Mouse (Mus musculus) myocyte (in vitro differentiated cells): ENCODE measurements at regions not wholly inside any gene's neighbourhood (a gene's known extent, or its start where the extent isn't known, plus 50 kb on each side); places are given as distances from the start of the nearest gene placed in this dataset.

Experiments used
- H3K27me3 ChIP-seq: one replicate; pipeline ENCODE4 v1.6.1; 2011; ENCODE audit not compliant: control insufficient read depth, insufficient read depth, insufficient read length
- H3K36me3 ChIP-seq: one replicate; pipeline ENCODE4 v1.6.1; 2011; ENCODE audit not compliant: control insufficient read depth, insufficient read depth
- H3K4me2 ChIP-seq: one replicate; pipeline ENCODE4 v1.6.1; 2011; ENCODE audit warnings: low read depth, control low read depth
- H3K4me3 ChIP-seq: one replicate; pipeline ENCODE4 v1.5.1; 2011; ENCODE audit warnings: mild to moderate bottlenecking, control low read depth, moderate library complexity
- H3K79me2 ChIP-seq: one replicate; pipeline ENCODE4 v1.6.1; 2011; ENCODE audit not compliant: control insufficient read depth, insufficient read depth
- H3ac ChIP-seq: one replicate; pipeline ENCODE4 v1.6.1; 2011; ENCODE audit not compliant: control insufficient read depth, insufficient read length
- CEBPB ChIP-seq: IDR thresholded peaks from 2 replicates; pipeline ENCODE4 v1.6.1; 2011; ENCODE audit warnings: mild to moderate bottlenecking, moderate library complexity; ENCODE audit not compliant: poor library complexity, insufficient read depth, severe bottlenecking
- E2F4 ChIP-seq: IDR thresholded peaks from one replicate; pipeline ENCODE4 v1.6.1; 2011; ENCODE audit warnings: mild to moderate bottlenecking, control low read depth, moderate library complexity; ENCODE audit not compliant: insufficient read depth
- MAX ChIP-seq: IDR thresholded peaks from one replicate; pipeline ENCODE4 v1.6.1; 2011; ENCODE audit warnings: low read depth, mild to moderate bottlenecking, control low read depth
- MYOD1 ChIP-seq, 3 experiments: IDR thresholded peaks; one replicate each; pipeline ENCODE4 v1.6.1; 2011; ENCODE audit warnings: control low read depth in 2 of 3, low read depth in 2 of 3, mild to moderate bottlenecking in 2 of 3, moderate library complexity in 1 of 3; ENCODE audit not compliant: insufficient read length in 2 of 3, control insufficient read depth in 1 of 3
- MYOG ChIP-seq, 3 experiments: IDR thresholded peaks; one replicate each; pipeline ENCODE4 v1.6.1; 2011; ENCODE audit warnings: control low read depth in 2 of 3, low read depth in 2 of 3, mild to moderate bottlenecking in 2 of 3; ENCODE audit not compliant: insufficient read length in 2 of 3, control insufficient read depth in 1 of 3, insufficient read depth in 1 of 3
- POLR2A ChIP-seq: IDR thresholded peaks from one replicate; pipeline ENCODE4 v1.6.1; 2011; ENCODE audit warnings: low read depth, mild to moderate bottlenecking, control low read depth, moderate library complexity; ENCODE audit not compliant: insufficient read length
- POLR2AphosphoS2 ChIP-seq: IDR thresholded peaks from one replicate; pipeline ENCODE4 v1.6.1; 2011; ENCODE audit warnings: low read depth, control low read depth; ENCODE audit not compliant: insufficient read length
- REST ChIP-seq: IDR thresholded peaks from one replicate; pipeline ENCODE4 v1.6.1; 2011; ENCODE audit warnings: mild to moderate bottlenecking, control low read depth, moderate library complexity; ENCODE audit not compliant: insufficient read depth, insufficient read length
- SRF ChIP-seq: IDR thresholded peaks from one replicate; pipeline ENCODE4 v1.6.1; 2011; ENCODE audit warnings: low read depth; ENCODE audit not compliant: control insufficient read depth, insufficient read length
- TCF12 ChIP-seq: IDR thresholded peaks from one replicate; pipeline ENCODE4 v1.6.1; 2011; ENCODE audit warnings: mild to moderate bottlenecking, control low read depth; ENCODE audit not compliant: poor library complexity, insufficient read depth, severe bottlenecking
- TCF3 ChIP-seq: IDR thresholded peaks from one replicate; pipeline ENCODE4 v1.6.1; 2011; ENCODE audit warnings: low read depth, control low read depth; ENCODE audit not compliant: insufficient read length
- USF1 ChIP-seq: IDR thresholded peaks from one replicate; pipeline ENCODE4 v1.6.1; 2011; ENCODE audit warnings: low read depth, mild to moderate bottlenecking, control low read depth, moderate library complexity

- peak overlapping the region; percentile 67 for H3K4me2 ChIP-seq
- H3K36me3 ChIP-seq, result no peaks in the 10 kb centered on the region
- H3K4me3 ChIP-seq, result no peak overlapping the region
- H3ac ChIP-seq, result no peak overlapping the region
- no peaks in the 10 kb centered on the region for H3K79me2 ChIP-seq
- TF ChIP-seq REST (no peak), E2F4 (no peak), CEBPB (no peak), MYOG (IDR thresholded peaks at IDR 0.05; ENCODE audit: control insufficient read depth in 1 of 3, insufficient read depth in 1 of 3, insufficient read length in 2 of 3, low read depth in 2 of 3) (peak in 1 of 3 experiments; percentile 15), USF1 (no peak), MAX (no peak), MYOD1 (IDR thresholded peaks at IDR 0.05; ENCODE audit: control insufficient read depth in 1 of 3, insufficient read length in 2 of 3, low read depth in 2 of 3) (peak in 2 of 3 experiments; percentile 31 to 52)
- no peaks in the 10 kb centered on the region for H3K27me3 ChIP-seq
Measured at GRCm38 (mm10) chr10:118990500-118990899, 120.5 kb upstream of the Dyrk2 start.

DNA sequence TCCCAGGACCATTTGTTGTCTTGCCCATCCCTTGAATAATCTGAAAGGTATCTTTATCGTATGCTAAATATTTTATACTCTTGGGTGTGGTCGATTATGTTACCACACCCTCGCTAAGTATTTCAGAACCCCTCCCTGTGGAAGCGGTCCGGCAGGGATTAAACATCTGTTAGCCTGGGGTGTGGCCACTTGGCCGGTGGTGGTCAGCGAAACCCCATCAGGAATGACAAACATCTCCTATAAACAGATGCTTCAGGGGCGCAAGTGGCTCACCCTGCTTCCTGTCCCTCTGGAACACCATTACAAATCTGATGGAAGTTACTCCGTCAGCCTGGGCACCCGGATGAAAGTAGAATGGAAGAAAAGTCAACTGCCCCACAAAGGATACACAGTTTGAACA, 119.8 kb upstream of the Dyrk2 start:
- no peak overlapping the region for H3ac ChIP-seq
- H3K36me3 ChIP-seq, result no peaks in the 10 kb centered on the region
- H3K79me2 ChIP-seq, result no peaks in the 10 kb centered on the region
- TF ChIP-seq POLR2A (no peak), MYOD1 (IDR thresholded peaks at IDR 0.05; ENCODE audit: control insufficient read depth in 1 of 3, insufficient read length in 2 of 3, low read depth in 2 of 3) (peak; percentile 39 to 95 (median 91)), TCF3 (peak; percentile 78), USF1 (no peak), MAX (no peak), POLR2AphosphoS2 (no peak), TCF12 (peak; percentile 91), CEBPB (no peak; the same call in 1 of the 2 replicates), E2F4 (no peak), MYOG (IDR thresholded peaks at IDR 0.05; ENCODE audit: control insufficient read depth in 1 of 3, insufficient read depth in 1 of 3, insufficient read length in 2 of 3, low read depth in 2 of 3) (peak; percentile 74 to 95 (median 88)), SRF (no peak), REST (no peak)
- peak overlapping the region; percentile 67 for H3K4me2 ChIP-seq
- H3K27me3 ChIP-seq, result no peaks in the 10 kb centered on the region
- no peak overlapping the region for H3K4me3 ChIP-seq

- no peaks in the 10 kb centered on the region for H3K27me3 ChIP-seq
- H3K36me3 ChIP-seq, result no peaks in the 10 kb centered on the region
- H3K79me2 ChIP-seq, result no peaks in the 10 kb centered on the region
- H3K4me2 ChIP-seq, result no peak overlapping the region
- no peak for TF ChIP-seq MYOG (IDR thresholded peaks at IDR 0.05; ENCODE audit: control insufficient read depth in 1 of 3, insufficient read depth in 1 of 3, insufficient read length in 2 of 3, low read depth in 2 of 3)
- no peak for TF ChIP-seq MAX
- no peak for TF ChIP-seq POLR2AphosphoS2
- no peak for TF ChIP-seq POLR2A
- H3ac ChIP-seq, result no peak overlapping the region
- no peak overlapping the region for H3K4me3 ChIP-seq
Measured at GRCm38 (mm10) chr10:118988249-118988648, 118.2 kb upstream of the Dyrk2 start.

DNA sequence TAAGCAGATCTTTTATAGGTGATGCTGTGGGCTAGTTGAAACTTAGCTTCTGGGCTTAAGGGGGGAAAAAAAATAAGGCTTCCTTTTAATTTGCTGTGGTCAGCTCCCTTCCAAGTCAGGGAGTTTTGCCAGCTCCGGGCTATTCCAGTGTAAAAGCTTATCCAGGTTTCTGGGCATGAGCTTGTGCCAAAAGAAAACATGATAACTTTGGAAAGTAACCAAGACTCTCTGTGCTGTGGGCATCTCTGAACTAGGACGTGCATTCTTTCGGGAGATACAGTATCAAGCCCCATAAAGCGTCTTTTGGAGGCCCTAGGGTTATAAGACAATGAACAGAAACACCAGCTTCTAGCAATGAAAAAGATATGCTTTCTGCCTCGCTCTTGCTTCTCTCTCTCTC, 114.6 kb upstream of the Dyrk2 start:
- Histone ChIP-seq H3K4me2 (peak overlapping the region; percentile 35), H3K27me3 (no peaks in the 10 kb centered on the region), H3K79me2 (no peaks in the 10 kb centered on the region), H3K36me3 (no peaks in the 10 kb centered on the region), H3K4me3 (no peak overlapping the region), H3ac (no peak overlapping the region)
- no peak for TF ChIP-seq USF1
- TF ChIP-seq MAX, result no peak
- no peak for TF ChIP-seq TCF3
- TF ChIP-seq SRF, result no peak
- TF ChIP-seq POLR2A, result no peak
- TF ChIP-seq CEBPB, result no peak
- TF ChIP-seq REST, result no peak
- TF ChIP-seq TCF12, result no peak
- no peak for TF ChIP-seq MYOD1 (IDR thresholded peaks at IDR 0.05; ENCODE audit: control insufficient read depth in 1 of 3, insufficient read length in 2 of 3, low read depth in 2 of 3)
- TF ChIP-seq MYOG (IDR thresholded peaks at IDR 0.05; ENCODE audit: control insufficient read depth in 1 of 3, insufficient read depth in 1 of 3, insufficient read length in 2 of 3, low read depth in 2 of 3), result no peak
- TF ChIP-seq E2F4, result no peak
- TF ChIP-seq POLR2AphosphoS2, result no peak

DNA sequence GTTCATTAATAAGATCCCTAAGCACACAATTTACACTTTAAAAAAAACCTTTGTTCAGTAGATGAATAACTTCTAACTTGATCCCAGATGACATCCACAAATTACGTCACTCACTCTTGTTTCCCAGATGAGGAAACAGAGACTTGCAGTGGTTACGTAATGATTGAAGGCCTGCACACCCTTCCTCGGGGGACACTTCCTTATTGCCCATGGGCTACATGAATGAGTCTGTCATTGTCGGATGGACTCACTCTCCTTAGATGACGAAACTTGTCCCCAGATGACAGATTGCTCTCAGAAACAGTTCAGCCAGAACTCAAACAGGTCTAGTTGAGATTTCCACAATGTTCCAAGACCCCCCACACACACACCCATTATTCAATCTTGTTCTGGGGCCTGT, 111.4 kb upstream of the Dyrk2 start:
- H3ac ChIP-seq, result no peak overlapping the region
- H3K4me3 ChIP-seq, result no peak overlapping the region
- H3K4me2 ChIP-seq, result no peak overlapping the region
- H3K79me2 ChIP-seq, result no peaks in the 10 kb centered on the region
- H3K27me3 ChIP-seq, result no peaks in the 10 kb centered on the region
- TF ChIP-seq REST (no peak), USF1 (no peak), POLR2A (no peak), MYOG (IDR thresholded peaks at IDR 0.05; ENCODE audit: control insufficient read depth in 1 of 3, insufficient read depth in 1 of 3, insufficient read length in 2 of 3, low read depth in 2 of 3) (no peak), POLR2AphosphoS2 (no peak), CEBPB (no peak), E2F4 (no peak), TCF12 (no peak), MYOD1 (IDR thresholded peaks at IDR 0.05; ENCODE audit: control insufficient read depth in 1 of 3, insufficient read length in 2 of 3, low read depth in 2 of 3) (no peak), SRF (no peak), MAX (no peak), TCF3 (no peak)
- H3K36me3 ChIP-seq, result no peaks in the 10 kb centered on the region
